Mouse (Mus musculus): ENCODE data around the gene Coro1b.
"Not testable (repeated sequence)": the region's sequence is repeated elsewhere in the genome, so short reads cannot be mapped to it uniquely, and the experiment has no call there.

Gene Coro1b

DNA sequence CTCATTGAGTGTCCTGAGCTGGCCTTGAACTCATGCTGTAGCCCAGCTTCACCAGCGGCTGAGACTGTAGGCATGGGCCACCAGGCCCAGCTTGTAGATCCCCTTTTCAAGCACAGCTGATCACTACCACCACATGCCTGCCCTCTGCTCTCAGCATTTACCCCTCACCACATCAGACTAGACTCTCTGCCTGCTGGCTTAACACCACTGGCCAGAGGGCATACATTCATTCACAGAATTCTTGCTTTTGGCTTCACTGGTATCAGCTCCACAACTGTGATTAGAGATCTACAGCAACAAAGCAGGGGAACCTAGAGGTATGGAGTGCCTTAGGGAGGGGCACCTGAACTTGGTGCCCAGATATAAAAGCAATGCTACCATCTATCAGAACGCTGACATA, 27.9 kb upstream of the Coro1b start:
- no peak for DNase-seq (ENCODE audit: low spot score)

DNA sequence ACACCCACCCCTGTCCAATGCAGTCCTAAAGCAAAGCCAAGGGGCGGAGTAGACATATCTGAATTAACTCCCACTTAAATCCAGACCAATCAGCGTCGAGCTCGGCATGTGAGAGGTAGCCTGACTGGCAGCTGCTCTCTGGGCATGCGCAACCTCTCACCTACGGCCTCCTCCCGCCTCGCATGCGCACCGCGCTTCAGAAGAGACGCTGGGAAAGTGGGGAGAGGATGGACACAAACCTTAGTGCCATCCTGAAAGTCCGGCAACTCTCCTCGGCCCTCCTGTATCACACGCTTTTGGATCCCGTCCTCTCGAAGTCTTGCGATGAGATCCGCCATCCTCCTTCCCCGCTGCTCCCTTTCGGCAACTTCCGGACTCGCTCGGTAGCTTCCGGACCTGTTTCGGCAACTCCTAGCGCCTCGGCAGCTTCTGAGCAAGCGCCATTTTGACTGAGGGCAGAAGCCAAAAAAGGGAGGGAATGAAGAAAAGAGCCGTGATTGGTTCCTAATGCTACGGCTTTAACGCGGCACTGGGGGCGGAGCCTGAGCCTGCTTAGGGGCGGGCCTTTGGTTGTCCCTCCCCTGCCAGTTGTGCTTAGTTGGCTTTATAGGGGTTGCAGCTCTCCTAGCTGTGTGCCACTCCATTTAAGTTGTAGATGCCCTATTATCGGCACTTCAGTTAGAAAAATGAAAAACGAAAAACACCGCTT, 27.2 kb upstream of the Coro1b start:
- DNase-seq (ENCODE audit: low spot score) = peak; percentile 98

DNA sequence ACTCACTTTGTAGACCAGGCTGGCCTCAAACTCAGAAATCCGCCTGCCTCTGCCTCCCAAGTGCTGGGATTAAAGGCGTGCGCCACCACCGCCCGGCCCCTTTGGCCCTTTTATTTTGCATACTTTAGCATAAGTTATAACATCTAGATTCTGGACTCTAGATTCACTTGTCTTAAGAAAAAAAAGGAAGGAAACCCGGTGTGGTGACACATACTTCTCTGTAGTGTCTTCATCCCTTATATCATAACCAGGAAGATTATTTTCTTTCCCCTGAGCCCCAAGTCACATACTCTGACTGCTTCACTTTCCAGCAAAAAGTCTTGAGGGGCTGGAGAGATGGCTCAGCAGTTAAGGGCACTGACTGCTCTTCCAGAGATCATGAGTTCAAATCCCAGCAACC, 26.5 kb upstream of the Coro1b start:
- not testable (repeated sequence) for DNase-seq (ENCODE audit: low spot score)

DNA sequence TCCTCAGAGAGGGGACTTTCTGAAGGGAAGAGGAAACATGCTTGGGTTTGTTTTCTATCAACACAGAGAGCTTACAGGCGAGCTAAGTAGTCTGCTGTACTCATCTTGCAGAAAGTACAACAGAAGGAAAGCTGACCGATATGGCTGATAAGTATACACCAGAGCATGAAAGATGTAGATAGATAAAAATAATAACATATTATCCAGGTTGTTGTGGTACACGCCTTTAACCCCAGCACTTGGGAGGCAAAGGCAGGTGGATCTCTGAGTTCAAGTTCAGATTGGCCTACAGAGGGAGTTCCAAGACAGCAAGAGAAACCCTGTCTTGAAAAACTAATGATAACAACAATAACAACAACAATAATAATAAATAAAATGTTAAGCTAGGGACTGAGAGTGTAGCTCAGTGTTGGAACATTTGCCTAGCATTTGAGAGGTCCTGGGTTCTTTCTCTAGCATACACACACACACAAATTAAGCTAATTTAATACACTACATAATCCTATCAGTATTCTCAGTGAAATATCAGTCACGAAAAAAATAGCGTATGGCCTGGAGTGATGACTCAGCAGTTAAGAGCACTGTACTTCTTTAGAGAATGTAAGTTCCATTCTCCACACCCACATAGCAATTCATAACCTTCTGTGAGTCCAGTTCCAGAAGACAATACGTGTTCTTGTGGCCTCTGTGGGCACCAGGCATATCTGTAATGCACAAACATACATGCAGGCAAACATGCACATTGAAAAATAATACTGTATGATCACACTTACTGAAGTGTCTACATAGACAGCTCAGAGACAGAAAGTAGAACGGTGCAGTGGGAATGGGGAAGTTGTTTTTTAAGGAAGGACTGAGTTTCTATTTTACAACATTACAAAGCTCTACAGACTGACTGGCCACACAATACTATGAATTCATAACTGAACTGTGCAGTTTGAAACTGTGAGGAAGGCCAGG, 25.7 kb upstream of the Coro1b start:
- peak; percentile 65 for DNase-seq (ENCODE audit: low spot score)

DNA sequence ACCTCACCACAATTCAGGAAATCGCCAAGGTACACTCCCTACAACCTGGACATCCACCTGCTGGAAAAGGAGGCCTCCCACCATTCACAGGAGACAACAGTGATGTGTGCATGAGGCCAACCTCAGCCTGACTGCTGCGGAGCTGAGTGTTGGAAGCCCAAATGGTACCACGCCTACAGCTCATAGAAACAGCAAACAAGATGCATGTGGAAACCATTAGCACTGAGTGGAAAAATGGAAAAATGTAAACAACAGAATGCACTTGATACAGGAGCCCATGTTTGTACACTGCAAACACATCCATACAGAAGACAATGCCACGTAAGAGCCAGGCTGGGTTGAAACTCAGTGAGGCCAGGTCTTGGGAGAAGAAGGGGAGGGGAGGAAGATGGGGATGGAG, 24.0 kb upstream of the Coro1b start:
- no peak for DNase-seq (ENCODE audit: low spot score)

DNA sequence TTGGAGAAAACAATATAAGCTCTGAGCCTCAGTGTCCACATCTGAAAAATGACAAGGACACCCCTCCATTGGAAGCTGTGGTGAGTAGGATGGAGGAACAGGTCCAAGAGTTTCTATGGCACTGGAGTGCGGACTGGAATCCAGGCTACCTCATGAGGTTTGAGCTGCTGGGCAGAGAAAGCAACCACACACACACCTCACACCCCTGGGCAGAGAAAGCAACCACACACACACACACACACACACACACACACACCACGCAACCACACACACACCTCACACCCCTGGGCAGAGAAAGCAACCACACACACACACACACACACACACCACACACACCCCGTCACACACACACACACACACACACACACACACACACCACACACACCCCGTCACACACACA, 23.2 kb upstream of the Coro1b start:
- not testable (repeated sequence) for DNase-seq (ENCODE audit: low spot score)

DNA sequence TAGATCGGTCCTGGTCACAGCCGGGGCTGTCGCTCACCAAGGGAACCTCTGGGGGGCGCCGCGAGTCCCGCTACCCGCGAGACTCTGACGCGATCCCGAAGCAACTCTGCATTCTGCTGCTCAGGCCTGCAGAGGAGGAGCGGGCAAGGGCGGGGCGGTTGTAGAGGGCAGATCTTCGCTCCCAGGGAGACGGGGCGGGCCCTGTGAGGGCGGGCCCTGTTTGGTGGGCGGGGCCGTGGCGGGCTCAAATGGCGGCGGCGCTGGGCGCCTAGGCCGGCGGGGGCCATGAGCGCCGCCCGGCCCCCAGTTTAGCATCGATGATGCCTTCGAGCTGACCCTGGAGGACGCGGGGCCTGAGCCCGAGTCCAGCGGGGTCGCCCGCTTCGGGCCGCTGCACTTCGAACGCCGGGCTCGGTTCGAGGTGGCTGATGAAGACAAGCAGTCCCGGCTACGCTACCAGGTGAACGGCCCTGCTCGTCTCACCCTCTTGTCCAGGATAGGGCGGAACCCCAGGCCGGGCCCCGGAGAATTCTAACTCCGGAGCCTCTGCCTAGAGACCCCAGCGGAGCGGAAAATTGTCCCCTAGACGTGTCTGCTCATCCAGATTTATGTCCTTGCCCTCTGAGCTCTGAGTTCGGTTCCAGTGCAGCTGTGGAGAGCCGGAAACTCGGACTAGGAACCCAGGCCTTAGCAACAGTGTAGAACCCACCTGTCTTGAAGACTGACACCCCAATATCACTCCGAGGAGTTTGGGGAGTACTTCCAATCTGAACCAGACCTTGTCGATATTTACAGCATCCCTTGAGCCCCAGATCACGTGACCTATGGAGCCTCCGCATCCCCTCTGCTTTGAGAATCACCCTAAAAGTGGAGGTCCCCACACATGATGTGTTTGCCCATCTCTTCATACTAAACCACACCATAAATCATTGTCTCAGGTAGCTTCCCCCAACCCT, 22.4 kb upstream of the Coro1b start, which contains the start of gene Aip:
Aip (minus strand) TSS at position 118 of the 956 bp plus-strand sequence.
- peak; percentile 96 for DNase-seq (ENCODE audit: low spot score)

DNA sequence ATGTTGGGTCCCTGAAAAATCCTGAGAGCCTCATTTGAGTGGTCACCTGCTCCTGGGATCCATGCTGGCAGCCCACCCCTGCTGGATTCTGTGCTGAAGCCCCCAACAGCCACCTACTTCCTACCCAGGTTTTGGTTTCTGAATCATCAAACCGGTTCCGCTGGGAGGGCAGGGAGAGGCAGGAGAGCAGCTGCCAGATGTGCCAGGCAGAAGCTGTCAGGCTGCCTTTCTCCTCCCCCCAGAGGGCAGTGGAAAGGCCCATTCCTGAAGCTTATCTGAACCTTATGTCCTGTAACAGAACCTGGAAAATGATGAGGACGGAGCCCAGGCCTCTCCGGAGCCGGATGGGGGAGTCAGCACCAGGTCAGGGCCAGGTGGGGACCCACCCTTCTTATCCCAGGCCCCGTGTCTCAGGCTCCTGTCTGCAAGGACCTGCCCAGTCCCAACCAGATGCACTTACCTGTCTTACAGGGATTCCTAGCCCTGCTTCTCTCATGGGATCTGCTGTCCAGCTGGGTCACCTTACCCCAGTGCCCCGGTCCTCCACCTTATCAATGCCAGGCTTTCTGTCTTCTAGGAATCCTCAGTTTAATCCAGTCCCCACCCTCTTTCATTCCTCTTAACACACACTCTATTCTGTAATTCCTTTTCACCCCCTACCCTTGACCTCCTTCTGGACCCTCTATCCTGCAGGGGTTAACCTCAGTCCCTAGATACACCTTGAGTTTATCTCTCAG, 21.5 kb upstream of the Coro1b start:
- no peak for DNase-seq (ENCODE audit: low spot score)

DNA sequence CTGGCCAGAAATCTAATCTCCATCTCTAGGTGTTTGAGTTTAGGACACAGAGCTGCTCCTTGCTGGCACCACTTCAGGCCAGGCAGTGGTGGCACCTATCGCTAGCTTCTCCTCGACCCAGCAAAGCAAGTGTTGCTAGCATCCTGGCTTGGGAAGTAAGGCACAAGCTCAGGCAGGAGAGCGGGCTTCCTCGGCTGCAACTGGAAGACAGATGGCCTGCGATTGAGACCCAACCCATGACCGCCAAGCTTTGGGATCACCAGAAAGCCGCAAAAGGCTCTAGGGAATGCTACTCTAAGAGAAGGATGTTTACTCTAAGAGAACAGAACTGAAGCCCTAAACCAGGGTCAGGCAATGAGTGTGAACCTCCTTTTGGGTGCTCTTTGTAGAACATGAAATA, 19.0 kb upstream of the Coro1b start:
- no peak for DNase-seq (ENCODE audit: low spot score)

DNA sequence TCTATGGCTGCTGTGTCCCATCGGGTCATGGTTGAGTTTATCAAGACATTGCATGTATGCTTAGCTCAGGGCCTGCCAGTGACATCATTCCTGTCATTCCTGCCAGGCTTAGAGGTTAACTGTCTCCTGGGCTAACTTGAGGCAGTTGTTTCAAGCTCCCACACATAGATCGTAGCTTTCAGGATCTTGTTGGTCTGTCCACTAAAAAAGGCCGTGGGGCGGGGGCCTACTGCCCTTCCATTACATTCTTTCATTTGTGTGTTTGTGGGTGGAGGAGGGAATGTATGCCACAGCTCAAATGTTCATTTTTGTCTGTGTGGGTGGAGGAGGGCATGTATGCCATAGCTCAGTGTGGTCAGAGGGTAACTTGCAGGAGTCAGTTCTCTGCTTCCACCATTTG, 18.3 kb upstream of the Coro1b start:
- no peak for DNase-seq (ENCODE audit: low spot score)

DNA sequence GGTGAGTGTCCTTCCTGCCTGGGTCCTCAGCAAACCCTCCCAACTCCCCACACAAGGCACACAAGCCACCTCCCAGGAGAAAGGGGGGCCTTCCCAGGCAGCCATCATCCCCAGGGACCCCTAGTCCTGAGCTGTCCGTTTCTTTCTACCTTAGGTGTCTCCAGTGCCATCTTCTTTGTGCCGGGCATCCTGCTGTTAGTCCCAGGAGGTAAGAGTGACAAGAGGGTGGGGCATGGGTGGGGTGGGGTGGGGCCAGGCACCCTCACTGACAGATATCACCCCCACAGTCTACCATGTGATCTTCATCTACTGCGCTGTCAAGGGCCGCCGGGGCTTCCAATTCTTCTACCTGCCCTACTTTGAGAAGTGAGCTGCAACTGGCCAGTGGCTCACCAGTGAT, 17.3 kb upstream of the Coro1b start:
- no peak for DNase-seq (ENCODE audit: low spot score)

DNA sequence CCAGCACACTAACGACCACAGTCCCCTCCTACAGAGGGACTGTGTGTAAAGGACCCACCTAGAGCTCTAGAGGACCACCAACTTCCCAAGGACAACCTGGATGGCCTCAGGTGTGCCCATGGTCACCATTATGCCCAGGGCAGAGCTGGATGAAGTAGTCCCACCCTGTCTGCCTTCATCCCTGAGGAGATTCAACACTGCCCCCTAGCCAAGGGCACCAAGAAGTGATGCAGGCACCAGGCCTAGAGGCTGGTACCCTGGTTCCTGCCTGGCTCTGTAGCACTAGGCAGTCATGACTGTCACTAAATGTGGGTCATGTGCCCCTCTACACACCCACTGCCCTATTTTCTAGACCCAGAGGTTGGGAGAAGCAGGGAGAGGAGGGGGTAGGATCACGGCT, 16.7 kb upstream of the Coro1b start:
- DNase-seq (ENCODE audit: low spot score) = no peak

DNA sequence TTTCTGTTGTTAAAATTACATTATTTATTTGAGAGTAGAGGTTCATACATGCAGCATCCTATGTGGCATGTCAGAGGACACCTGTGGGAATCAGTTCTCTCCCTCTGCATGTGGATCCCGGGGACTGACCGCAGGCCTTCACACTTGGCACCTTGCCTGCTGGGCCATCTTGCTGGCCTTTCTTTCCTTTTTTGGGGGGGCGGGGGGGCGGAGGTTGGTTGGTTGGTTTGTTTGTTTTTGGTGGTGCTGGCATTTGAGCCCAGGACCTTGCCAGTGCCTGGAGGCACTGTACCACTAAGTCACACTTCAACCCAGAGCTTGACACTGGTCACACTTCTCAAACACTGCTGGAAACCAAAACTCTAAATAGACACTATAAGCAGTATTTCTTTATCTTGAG, 14.1 kb upstream of the Coro1b start:
- DNase-seq (ENCODE audit: low spot score) = no peak

DNA sequence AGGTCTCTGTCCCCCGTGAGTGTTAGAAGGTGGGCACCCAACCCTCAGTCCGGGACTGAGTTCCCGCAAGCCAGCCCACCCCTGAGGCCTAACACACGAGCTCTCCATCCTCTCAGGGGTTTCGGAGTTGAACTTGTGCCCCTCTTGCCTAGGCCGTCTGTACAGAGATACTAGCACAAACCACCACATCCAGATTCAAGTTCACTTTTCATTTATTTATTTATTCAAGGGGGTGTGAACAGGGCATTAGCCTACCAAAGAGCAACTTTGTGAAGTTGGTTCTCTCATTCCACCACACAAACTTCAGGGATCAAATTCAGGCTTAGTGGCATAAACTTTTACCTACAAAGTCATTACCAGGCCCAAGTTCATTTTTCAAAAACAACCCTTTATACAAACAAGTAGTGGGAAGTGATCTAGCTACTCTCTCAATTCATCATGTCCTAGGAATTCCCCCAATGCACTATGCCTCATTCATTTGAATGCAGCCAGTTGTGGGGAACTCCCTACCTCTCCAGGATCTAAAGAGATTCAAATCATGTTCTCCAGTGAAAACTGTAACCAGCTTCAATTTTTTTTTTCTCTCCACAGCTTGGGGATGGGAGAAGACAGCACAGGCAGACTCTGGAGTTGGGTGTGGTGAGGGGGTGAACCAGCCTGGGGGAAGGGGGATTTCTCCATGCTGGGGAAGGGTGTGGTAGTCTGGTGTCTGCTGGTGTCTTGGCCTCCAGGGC, 13.0 kb upstream of the Coro1b start:
- DNase-seq (ENCODE audit: low spot score) = not testable (repeated sequence)

DNA sequence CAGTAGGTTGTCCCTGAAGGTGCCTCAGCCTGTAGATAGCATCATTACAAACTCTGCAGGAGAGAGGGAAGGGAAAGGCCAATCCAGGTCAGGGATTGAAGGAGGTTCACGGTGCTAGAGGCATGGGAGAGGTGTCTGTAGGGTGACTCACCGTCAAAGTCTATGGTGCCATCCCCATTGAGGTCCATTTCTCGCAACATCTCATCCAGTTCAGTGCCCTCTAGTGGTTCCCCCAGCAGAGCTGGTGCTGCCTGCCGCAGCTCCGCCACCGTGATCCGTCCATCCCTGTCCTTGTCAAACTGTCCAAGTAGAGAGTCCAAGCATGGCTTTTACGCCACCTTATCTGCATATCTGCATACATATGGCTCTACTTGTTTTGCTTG, 12.5 kb upstream of the Coro1b start:
- DNase-seq (ENCODE audit: low spot score) = not testable (repeated sequence)

DNA sequence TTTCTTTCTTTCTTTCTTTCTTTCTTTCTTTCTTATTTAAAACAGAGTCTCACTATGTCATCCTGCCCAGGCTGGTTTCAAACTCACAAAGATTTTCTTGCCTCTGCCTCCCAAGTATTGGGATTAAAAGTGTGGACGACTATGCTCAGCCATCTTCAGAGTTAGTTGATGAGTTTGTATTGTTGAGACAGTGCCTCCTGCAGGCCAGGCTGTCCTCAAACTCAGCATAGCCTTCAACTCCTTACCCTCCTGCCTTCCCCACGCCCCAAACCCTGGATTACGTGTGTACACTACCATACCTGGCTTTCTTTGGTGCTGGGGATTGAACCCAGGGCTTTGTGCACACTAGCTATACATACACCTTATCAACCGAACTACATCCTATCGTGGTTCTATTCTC, 12.0 kb upstream of the Coro1b start:
- no peak for DNase-seq (ENCODE audit: low spot score)

DNA sequence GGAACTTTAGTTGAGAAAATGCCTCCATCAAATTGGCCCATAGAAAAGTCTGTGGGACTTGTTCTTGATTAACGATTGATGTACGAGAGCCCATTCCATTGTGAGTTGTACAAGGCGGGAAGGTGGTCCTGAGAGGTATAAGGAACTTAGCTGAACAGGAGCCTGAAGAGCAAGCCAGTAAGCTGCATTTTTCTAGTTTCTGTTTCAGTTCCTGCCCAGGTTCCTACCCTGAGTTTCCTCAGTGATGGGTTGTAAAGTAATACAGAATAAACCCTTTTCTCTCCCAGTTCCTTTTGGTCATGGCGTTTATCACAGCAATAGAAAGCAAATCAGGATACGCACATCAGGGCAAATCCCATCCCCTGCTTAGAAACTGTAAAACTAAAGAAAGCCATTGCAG, 10.5 kb upstream of the Coro1b start:
- no peak for DNase-seq (ENCODE audit: low spot score)

DNA sequence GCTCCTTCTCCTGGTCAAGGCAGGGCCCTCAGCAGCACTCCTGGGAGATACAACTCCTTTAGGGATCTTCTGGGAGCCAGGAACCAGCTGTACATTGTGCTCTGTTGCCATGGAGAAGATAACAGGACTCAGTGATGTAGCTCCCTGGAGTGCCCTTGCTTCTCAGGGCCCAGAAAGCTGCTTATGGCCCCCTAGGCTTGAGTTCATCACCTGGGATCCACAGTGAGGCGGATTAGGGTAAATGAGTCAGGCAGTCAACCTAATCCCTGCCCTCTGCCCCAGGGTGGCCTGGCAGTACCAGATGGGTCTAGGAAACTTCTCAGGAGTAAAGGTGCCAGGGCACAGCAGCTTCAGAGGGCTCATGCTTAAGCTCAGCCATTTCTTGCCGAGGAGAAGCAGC, 9.0 kb upstream of the Coro1b start, which contains the start of gene Gpr152:
Gpr152 (plus strand) TSS at position 342 of the 400 bp plus-strand sequence.
- no peak for DNase-seq (ENCODE audit: low spot score)

DNA sequence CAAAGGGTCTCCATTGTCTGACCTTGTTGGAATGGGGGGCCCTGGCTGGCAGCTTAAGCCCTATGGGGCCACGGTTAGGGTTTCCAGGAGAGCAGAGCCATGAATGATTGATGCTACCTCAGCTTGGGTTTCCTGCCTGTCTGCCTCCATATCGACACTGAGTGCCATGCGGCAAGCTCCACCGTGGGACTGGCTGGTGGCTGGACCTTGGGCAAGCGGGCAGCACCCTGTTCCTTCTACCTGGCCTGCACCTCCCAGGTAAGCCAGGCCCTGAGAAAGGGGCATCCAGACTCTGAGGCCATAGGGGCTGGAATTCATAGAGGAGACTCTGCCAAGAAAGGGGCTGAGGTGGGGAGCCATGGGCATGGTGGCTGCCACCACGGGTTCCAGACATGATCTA, 8.3 kb upstream of the Coro1b start:
- no peak for DNase-seq (ENCODE audit: low spot score)

DNA sequence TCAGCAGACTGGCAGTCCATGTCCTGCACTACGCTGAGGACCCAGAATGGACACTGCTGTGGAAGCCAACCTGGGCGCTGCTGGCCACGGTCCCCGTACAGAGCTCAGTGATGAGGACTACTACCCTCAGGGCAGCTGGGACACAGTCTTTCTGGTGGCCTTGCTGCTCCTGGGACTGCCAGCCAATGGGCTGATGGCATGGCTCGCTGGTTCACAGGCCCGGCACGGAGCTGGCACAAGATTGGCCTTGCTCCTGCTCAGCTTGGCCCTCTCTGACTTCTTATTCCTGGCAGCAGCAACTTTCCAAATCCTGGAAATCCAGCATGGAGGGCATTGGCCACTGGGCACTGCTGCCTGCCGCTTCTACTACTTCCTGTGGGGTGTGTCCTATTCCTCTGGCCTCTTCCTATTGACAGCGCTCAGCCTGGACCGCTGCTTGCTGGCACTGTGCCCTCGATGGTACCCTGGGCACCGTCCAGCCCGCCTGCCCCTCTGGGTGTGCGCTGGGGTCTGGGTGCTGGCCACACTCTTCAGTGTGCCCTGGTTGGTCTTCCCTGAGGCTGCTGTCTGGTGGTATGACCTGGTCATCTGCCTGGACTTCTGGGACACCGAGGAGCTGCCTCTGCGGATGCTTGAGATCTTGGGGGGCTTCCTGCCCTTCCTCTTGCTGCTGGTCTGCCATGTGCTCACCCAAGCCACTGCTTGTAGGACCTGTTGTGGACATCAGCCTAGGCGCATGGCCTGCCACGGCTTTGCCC, 5.8 kb upstream of the Coro1b start:
- DNase-seq (ENCODE audit: low spot score) = no peak
